Mouse (Mus musculus): ENCODE data around the gene Adamtsl2. TPM values are rescaled to one million over a fixed set of nuclear protein-coding genes. Genes with fewer than 3 reads are reported as not detected.
A peak's percentile ranks its signal among the peaks of the same experiment; 100 is the strongest.

Adamtsl2 gene
- total RNA-seq (2021): 10 to 100 TPM; 22.0 to 22.2 TPM

DNA sequence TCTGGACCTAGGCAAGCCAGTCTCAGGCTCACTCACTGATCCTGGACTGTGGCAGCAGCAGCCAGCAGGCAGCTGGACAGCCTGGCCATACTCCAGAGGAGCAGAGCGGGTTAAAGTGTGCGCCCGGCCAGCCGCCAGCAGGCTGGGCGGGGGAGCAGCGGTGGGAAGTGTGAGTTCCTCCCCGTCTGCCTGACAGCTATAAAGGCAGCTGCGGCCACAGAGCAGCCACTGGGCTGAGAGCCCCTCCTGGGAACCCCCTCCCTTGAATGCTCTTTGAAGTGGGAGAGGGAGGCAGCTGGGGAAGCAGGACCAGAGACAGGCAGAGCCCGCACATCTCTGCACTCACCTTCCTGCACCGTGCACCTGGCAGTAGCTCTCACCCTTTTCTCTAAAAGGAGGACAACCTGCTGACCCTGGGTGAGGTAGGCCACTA lies at the start of gene Adamtsl2:
TSS of gene Adamtsl2 (plus strand) at position 228 of the 433 bp plus-strand sequence.
- DNase-seq (ENCODE audit: low spot score in 2 of 2): peak; percentile 42 to 56
- intact Hi-C loops (cut with DNase I): no loop called here

DNA sequence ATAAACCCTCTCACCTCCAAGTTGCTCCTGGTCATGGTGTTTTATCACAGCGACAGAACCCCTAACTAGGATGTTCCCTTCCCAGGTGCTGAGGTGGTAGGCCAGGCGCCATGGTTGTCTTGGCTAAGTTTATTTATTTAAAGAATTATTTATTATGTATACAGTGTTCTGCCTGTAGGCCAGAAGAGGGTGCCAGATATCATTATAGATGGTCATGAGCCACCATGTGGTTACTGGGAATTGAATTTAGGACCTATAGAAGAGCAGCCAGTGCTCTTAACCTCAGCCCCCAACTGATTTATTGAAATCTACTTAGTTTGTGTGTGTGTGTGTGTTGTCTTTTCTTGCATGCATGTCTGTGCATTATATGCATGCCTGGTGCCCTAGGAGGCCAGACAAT lies 46.8 kb upstream of the Adamtsl2 start:
- intact Hi-C loops (cut with DNase I): no loop called here
- DNase-seq (ENCODE audit: low spot score in 2 of 2): no peak

DNA sequence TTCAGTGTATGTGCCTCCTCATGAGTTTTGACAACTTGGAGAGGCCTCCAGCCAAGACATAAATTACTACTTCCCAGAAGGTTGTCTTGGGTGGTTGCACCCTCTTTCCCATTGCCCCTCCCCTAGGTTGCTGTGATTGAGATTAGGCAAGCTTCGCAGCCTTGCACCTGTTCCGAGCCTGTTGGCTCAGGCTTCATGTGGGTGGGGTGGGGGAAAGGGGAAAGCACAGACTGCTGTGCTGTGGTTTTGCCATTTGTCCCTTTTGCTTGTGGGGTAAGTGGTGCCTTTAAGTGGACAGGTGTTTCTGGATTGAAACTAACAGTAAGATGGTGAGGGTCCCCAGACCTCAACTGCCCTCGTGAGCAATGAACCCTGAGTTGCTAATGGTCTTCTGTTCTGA lies 43.2 kb upstream of the Adamtsl2 start:
- no peak for DNase-seq (ENCODE audit: low spot score in 2 of 2)
- intact Hi-C loops (cut with DNase I): loop anchor here (5.0 kb wide), 1 partner anchor 389 kb away; no protein-coding TSS in a partner anchor

DNA sequence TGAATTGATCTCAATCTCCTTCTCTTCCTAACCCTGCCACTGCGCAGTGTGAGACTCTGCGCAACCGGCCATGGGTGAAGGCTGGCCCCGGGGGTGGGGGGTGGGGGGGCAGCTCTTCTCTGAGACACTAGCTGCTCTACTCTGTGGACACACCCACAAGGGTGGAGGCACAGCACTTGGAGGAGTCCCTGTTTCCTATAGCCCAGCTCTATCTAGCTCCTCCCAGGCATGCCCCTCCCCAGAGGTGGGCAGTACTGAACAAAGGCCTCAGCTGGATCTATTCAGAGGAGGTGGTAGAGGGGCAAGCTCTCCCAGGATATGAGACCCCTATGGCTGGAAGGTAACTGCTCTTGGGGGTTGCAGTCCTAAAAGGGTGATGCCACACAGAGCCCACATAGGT lies 42.2 kb upstream of the Adamtsl2 start:
- intact Hi-C loops (cut with DNase I): loop anchor here (5.0 kb wide), 1 partner anchor 390 kb away; no protein-coding TSS in a partner anchor
- DNase-seq (ENCODE audit: low spot score in 2 of 2): no peak

DNA sequence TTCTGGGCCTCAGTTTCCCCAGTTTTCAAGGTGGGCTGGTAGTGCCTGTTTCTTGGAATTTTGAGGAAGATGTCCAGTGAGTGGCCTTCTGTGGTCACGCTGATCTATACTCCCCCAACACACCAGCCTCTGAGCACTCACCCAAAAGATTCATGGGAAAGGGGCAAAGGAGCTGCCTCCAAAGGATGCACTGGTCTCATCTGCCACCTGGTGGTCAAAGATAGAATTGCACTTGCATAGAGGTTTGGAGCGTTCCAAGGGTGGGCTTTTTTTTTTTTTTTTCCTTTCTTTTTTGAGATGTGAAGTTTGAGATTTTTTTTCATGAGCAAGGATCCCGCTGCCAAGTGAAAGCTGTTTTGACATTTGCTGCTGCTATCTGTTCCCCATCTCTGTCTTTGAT lies 40.6 kb upstream of the Adamtsl2 start:
- DNase-seq (ENCODE audit: low spot score in 2 of 2): peak in 1 of 2 experiments; percentile 55
- intact Hi-C loops (cut with DNase I): loop anchor here (5.0 kb wide), 1 partner anchor 391 kb away; no protein-coding TSS in a partner anchor

DNA sequence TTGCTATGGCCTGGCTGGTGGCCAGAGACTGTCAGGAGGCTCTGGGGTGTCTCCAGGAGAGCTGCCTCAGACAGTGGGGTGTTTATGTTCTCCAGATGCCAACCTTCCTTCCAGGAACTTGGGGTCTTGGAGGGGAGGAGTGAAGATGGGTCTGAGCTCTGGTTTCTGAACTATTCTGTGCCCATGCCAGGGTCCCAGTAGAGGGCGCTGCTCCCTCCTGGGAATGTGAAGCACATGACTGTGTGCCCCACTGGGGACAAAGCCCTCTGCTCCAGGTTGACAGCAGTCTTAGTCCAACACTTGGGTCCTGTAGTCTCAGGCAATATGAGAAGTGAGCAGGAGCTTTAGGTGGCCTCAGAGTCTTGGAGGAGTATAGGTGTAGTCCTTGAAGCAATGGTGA lies 39.9 kb upstream of the Adamtsl2 start:
- no peak for DNase-seq (ENCODE audit: low spot score in 2 of 2)
- intact Hi-C loops (cut with DNase I): loop anchor here (5.0 kb wide), 1 partner anchor 392 kb away; no protein-coding TSS in a partner anchor

DNA sequence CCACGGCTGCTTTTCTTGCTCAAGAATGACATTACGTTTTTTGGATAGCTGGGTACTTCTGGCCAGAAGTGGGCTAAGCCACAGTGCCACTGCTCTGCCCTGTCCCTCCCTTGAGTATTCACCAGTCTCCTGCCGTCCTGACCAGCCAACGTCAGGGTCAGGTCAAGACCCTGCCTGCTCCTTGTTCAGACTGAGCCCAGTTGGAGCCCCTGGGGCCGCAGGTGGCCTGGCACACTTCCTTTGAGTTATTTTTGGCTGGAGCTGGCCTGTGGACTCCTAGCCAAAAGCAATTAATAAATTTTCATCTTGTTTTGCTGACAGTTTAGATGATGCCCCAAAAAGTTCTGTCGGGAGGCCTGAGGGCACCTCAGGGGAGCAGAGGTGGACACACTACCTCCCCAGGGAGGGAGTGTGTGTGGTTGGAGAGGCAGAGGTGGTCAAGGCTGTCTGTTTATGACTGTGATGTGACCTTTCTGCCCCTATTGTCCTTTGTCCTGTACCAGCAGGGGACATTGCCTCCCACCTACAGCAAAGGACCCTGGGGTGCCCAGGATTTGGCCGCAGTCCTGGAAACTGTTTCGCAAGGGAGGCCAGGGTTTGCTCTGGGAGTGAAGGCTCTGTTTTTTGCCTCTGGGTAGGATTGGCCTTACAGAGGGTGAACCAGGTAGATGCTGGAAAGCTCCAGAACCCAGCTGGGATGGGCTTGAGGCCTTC lies 36.9 kb upstream of the Adamtsl2 start:
- intact Hi-C loops (cut with DNase I): loop anchor here (5.0 kb wide), 1 partner anchor 80 kb away; no protein-coding TSS in a partner anchor
- DNase-seq (ENCODE audit: low spot score in 2 of 2): no peak

DNA sequence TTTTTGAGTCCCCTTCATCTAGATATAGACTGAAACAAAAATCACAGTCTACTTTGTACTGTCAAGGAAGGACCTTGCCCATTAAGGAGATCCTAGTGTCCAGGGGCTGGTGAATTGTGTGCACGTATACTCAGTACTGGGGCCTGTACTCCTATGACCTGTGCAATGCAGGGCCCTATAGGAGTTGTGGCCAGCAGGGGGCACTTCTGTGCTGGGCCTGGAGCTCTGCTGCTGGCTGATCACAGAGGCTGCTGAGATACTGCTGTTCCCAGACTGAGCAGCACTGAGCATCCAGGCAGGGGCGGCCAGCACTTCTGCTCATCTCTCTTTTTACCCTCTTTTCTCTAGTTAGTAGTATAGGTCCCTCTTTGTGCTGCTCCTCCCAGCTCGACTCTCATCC lies 35.7 kb upstream of the Adamtsl2 start:
- intact Hi-C loops (cut with DNase I): loop anchor here (1.0 to 5.0 kb wide), 2 partner anchors 79 to 194 kb away; no protein-coding TSS in a partner anchor
- peak; percentile 81 to 82 for DNase-seq (ENCODE audit: low spot score in 2 of 2)

DNA sequence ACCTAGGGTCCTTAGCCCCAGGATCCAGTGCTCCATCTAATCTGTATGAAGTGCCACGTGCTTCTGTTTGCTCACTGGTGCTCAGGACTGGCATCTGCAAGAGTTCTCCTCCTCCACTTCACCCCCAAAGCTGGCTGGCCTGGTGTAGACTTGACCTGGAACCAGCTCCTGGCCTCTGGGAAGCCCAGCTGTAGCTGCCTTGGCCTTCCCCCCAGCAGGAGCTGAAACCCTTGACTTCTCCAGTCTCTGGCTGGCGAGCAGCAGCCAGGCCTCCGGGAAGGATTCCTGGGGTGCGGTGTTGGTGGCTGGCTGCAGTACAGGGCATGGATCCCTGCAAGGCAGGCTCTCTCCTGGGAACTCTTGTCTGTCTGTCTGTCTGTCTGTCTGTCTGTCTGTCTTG lies 35.0 kb upstream of the Adamtsl2 start:
- no peak for DNase-seq (ENCODE audit: low spot score in 2 of 2)
- intact Hi-C loops (cut with DNase I): loop anchor here (5.0 kb wide), 1 partner anchor 78 kb away; no protein-coding TSS in a partner anchor

DNA sequence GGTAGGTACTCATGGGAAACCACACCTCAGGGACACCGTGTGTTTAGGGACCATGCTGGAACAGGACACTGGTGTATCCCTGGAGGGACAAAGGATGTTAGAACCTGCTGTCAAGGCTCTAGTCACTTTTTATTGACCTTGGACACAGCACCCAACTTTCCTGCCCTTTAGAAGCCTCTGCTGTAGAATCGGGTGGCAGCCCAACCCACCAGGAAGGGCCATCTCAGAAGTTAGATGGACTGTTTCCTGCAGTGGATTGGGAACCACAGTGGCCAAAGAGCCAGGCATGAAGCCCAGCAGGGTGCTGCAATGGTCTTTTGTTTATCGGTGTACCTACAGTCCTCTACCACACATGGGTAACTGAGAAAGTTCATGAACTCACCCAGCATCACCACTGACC lies 34.5 kb upstream of the Adamtsl2 start:
- DNase-seq (ENCODE audit: low spot score in 2 of 2): no peak
- intact Hi-C loops (cut with DNase I): loop anchor here (5.0 kb wide), 1 partner anchor 78 kb away; no protein-coding TSS in a partner anchor

DNA sequence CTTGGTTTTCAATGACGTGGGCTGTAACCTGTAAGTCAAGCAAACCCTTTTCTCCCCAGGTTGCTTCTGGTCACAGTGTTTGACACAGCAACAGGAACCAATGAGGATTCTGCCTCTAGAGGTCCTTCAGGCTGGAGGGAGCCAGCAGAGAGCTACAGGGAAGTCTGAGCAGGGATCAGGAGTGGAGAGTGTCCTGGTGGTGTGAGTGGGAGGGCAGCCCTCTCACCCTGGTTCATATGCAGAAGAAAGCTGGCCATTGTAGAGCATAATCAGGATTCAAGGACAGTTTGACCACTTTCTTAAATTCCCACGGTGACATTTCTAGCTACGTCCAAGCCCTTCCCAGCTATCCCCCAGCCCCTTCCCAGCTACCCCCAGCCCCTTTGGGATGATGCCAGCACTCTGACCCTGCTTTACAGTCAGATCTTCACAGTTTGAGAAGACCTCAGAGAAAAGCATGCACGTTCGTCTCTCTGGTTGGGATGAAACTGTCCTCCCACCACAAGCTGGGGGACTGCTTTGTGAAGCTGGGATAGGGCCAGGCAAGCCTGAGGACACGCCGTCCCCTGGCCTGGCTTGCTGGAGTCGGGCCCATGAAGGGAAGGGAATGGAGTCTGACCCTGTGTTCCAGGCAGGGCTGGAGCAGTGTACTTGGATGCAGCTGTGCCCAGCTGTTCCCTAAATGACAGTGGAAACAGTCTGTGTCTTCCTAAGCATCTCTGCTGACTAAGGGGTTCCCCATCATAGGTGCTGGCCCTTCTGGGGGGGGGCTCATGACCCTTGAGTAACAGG lies 33.0 kb upstream of the Adamtsl2 start:
- no peak for DNase-seq (ENCODE audit: low spot score in 2 of 2)
- intact Hi-C loops (cut with DNase I): no loop called here

DNA sequence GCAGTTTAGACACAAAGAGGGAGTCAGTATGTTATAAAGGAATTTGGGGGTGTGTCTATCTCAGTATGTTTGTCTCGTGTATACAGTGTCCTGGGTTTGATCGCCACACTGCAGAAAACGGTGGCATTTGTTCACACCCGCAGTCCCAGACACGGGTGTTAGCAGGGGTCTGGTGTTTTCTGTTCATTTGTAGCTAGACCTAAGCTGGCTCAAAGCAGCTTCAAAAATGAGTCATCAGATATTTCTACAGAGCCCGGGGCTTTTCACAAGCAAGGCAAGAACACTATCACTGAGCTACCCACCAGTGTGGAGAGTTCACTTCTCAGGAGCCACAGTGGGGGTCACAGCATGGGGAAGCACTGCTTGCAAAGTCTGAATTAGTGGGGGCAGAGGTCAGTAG lies 29.8 kb upstream of the Adamtsl2 start:
- intact Hi-C loops (cut with DNase I): no loop called here

DNA sequence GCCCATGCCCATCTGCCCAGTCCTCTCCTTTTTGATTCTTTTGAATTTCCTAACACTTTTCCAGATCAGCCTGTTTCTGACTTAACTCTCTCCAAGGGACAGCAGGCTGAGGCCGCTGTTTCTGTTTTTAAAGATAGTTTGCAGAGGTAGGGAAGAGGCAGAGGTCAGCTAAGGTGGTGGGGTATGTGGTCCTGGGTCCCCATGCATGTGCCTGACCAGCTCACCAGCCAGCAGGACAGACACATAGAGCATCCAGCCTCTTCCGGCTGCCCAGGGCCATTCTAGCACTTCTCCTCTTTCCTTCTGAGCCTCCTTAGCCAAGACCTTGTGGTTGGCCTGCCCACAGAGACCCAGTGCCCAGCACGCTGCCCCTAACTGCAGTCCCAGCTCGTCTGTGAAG lies 20.9 kb upstream of the Adamtsl2 start:
- no peak for DNase-seq (ENCODE audit: low spot score in 2 of 2)
- intact Hi-C loops (cut with DNase I): no loop called here

More for the DNA sequence above, 29.8 kb upstream of the Adamtsl2 start:
- DNase-seq (ENCODE audit: low spot score in 2 of 2): no peak

DNA sequence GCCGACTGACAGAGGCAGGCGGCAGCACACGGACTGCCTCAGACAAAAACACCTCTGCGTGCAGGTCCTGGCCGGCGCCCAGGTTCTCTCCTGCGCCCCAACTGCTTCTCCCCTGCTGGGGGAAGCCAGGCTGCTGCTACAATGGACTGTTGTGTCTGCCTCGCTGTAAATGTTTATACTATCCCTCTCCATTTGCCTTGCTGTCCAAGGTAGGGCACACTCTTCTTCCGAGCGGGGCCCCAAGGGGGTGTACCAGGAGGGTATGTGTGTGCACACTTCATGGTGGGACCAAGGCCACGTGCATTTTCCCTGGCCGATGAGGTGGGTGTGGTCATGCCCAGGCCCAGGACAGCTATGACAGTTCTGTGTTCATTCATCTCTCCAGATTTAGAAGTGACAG lies 20.4 kb upstream of the Adamtsl2 start:
- intact Hi-C loops (cut with DNase I): no loop called here
- no peak for DNase-seq (ENCODE audit: low spot score in 2 of 2)

DNA sequence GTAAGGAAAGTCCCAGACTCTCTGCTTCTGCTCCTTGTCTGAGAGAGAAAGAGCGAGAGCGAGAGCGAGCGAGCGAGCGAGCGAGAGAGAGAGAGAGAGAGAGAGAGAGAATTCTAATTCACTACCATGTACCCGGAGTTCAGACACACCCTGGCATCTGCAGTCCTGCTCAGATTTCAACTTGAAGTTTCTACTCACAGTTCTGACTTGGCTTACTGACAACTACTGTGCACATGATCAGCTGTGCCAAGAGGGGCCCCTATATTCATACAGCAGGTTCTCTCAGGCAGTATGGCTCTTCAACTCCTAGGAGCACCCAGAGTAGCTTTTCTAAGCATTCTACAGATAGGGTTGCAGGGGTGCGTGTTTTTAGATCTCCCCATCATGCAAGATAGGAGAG lies 20.0 kb upstream of the Adamtsl2 start:
- no peak for DNase-seq (ENCODE audit: low spot score in 2 of 2)
- intact Hi-C loops (cut with DNase I): no loop called here

DNA sequence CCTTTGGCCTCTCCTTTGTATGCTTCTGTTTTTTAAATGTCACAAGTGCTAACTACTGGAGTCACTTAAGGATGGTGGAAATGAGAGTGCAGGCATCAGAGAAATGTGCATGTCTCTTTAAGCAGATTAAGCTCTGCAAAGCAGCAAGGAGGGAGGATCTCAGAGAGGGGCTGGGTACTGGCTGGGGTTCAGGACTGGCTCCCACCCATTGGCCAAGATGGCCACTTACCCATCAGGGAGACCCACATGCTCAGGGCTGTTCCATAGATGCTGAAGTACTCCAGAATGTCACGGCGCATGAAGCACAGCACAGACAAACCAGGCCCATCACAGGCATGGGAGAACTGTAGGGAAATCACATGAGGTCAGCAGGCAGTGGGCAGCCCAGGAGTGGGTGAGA lies 12.1 kb upstream of the Adamtsl2 start:
- intact Hi-C loops (cut with DNase I): no loop called here

DNA sequence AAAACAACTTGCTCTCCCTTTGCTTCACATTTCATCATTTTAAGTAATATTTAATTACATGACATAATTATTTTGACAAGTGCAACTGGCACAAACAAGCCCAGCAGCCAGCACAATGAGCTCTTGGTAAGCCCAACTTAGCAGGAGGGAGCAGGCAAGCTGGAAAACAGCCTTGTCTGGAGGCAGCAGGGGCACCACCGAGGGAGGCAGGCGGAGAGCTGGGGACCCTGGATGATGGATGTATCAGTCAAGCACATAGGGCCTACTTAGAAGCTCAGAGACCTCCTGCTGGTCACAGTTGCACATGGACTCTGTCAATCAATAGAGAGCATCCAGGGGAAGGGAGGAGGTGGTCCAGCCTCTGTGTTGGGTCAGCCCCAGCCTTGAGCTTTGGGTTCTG lies 11.2 kb upstream of the Adamtsl2 start:
- no peak for DNase-seq (ENCODE audit: low spot score in 2 of 2)
- intact Hi-C loops (cut with DNase I): no loop called here

More for the DNA sequence above, 12.1 kb upstream of the Adamtsl2 start:
- no peak for DNase-seq (ENCODE audit: low spot score in 2 of 2)

DNA sequence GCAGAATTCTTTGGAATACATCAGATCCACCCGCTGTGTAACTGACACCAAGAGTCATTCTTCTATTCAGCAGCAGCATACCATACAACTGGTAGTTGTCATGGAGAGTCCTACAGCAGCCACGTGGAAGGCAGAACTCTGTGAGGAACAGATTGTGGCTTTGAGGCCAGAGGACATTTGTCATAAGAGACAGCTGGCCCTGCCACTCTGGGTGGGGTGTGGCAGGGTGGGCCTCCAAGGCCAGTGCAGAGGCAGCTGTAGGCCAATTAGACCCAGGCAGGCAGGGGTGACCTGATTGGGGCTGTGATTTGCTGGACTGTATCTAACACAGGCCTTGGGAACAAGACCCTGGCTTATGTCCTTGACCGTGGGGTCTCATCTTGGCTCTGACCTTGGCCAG lies 9.5 kb upstream of the Adamtsl2 start:
- intact Hi-C loops (cut with DNase I): no loop called here
- DNase-seq (ENCODE audit: low spot score in 2 of 2): no peak

DNA sequence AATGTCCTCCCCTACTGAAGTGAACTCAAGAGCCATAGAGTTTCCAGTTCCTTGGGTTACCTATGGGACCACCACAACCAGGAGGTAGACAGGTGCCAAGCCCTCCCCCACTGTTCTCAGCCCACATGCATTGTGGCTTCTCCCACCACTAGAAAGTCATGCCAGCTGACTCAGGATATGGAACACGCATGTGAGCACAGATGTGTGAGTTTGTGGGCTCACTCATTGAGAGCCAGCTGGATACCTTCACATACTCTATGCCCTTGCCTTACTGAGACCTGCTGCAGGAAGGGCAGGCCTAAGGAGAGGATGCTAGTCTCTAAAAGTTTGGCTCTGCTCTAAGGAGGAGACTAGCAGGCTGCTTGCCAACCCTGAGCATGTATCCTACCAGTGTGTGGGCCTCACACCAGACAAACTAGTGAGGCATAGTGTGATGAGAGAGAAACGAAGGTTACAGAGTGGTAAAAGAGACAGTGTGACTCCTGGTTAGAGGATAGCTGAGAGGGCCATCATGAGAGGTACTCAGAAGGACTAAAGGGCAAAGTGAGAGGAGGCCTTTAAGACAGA lies 8.8 kb upstream of the Adamtsl2 start:
- DNase-seq (ENCODE audit: low spot score in 2 of 2): peak in 1 of 2 experiments; percentile 35
- intact Hi-C loops (cut with DNase I): no loop called here

DNA sequence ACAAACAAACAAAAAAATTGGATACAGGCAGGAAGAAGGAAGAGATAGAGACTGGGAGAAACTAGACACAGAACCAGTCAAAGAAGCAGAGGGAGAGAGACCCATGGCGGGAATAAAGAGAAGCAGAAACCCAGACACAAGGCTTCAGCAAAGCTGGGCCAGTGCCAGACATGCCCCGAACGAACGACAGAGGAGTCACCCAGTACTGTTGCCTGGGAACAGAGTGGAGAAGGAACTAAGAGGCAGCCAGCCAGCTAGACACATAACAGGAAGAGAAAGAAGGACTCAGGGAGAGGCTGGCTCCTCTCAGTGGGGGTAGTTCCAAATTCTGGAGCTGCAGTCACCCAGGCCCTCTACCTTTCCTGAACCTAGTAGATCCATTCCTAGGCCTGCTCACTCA lies 8.0 kb upstream of the Adamtsl2 start:
- intact Hi-C loops (cut with DNase I): no loop called here
- DNase-seq (ENCODE audit: low spot score in 2 of 2): peak; percentile 80 to 81
